ENCODE assay signal across 7 mouse cellular contexts in the genomic region with DNA sequence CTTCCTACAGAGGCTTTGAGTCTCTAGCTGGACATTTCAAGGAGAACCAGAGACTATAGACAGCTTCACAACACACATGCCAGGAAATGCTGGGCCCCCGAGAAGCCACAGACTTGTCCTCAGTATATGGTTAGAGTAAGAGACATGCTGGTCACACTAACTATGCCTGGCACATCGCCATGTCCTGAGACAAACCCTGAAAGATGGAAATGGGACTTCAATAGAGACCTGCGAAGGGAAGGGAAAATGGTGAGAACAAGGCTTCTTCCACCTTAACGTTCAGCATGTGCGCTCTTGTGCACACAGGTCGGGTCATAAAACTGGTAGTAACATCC. TPM values are rescaled to one million over a fixed set of nuclear protein-coding genes. Genes with fewer than 3 reads are reported as not detected.
DNase-seq lines count a peak whose midpoint lies in the region; ATAC-seq and TF ChIP-seq lines count a peak whose summit lies in the region.

No protein-coding gene starts in this region.

- H3K4me3 ChIP-seq in CH12.LX (replicated peaks in 1 of 3; ENCODE audit: low read depth in 2 of 3, low read length in 2 of 3, poor library complexity in 1 of 3), result no peak overlapping the region
- peak overlapping the region; percentile 45 for H3K4me3 ChIP-seq in heart, postnatal 0 days (ENCODE audit: low read depth, low read length)
- peak overlapping the region; percentile 31 for H3K4me3 ChIP-seq in limb, embryonic 14.5 days (replicated peaks; ENCODE audit: low read length)
- H3K4me3 ChIP-seq in neural tube, embryonic 15.5 days (replicated peaks), result peak overlapping the region; percentile 39; the same call in 1 of the 2 replicates

- H3K27me3 ChIP-seq in CH12.LX (replicated peaks), result no peaks in the 10 kb centered on the region
- peaks cover 9% of the 10 kb centered on the region for H3K27me3 ChIP-seq in heart, postnatal 0 days (ENCODE audit: control insufficient read depth, insufficient read depth, low read length)
- no peaks in the 10 kb centered on the region for H3K27me3 ChIP-seq in limb, embryonic 14.5 days (ENCODE audit: control insufficient read depth, insufficient read depth, low read length)
- H3K27me3 ChIP-seq in neural tube, embryonic 15.5 days (replicated peaks), result no peaks in the 10 kb centered on the region

- H3K9ac ChIP-seq in CH12.LX (ENCODE audit: insufficient read depth, low read depth), result no peak overlapping the region
- H3K9ac ChIP-seq in heart, postnatal 0 days (replicated peaks; ENCODE audit: low read depth, low read length), result no peak overlapping the region
- peak overlapping the region; percentile 21; the same call in 1 of the 2 replicates for H3K9ac ChIP-seq in limb, embryonic 14.5 days (ENCODE audit: low read depth, low read length, severe bottlenecking)
- H3K9ac ChIP-seq in neural tube, embryonic 15.5 days (replicated peaks), result no peak overlapping the region; the same call in 1 of the 2 replicates

- H3K27ac ChIP-seq in CH12.LX (ENCODE audit: insufficient read depth, low read depth), result no peak overlapping the region
- H3K27ac ChIP-seq in heart, postnatal 0 days (ENCODE audit: low read depth), result no peak overlapping the region
- no peak overlapping the region for H3K27ac ChIP-seq in limb, embryonic 14.5 days (replicated peaks; ENCODE audit: low read depth, low read length)
- no peak overlapping the region for H3K27ac ChIP-seq in neural tube, embryonic 15.5 days (replicated peaks)

- WGBS in heart, postnatal 0 days, result 54% methylated on average over 6 of the region's 6 CpGs
- 38% methylated on average over 6 of the region's 6 CpGs for WGBS in limb, embryonic 14.5 days
- WGBS in neural tube, embryonic 15.5 days, result 33% methylated on average over 6 of the region's 6 CpGs

- in situ Hi-C loops in CH12.LX (cut with MboI; ENCODE audit: low pct_ligation_motif_present, low pct_unique_long_range_greater_than_20kb, low sequenced_read_pairs), result loop anchor here (25.0 kb wide), 2 partner anchors 317 to 542 kb away; a partner anchor contains a TSS

- peaks cover 4 to 24% of the 10 kb centered on the region in 2 experiments for H3K4me1 ChIP-seq in CH12.LX (ENCODE audit: control insufficient read depth in 1 of 2, insufficient read depth in 2 of 2)
- peaks cover 4% of the 10 kb centered on the region; the same call in 1 of the 2 replicates for H3K4me1 ChIP-seq in heart, postnatal 0 days (ENCODE audit: control insufficient read depth, insufficient read depth)
- peaks cover 10% of the 10 kb centered on the region for H3K4me1 ChIP-seq in limb, embryonic 14.5 days (ENCODE audit: control insufficient read depth, insufficient read depth, low read length)
- H3K4me1 ChIP-seq in neural tube, embryonic 15.5 days, result peaks cover 29% of the 10 kb centered on the region

- no peak for TF ChIP-seq CTCF in CH12.LX (conservative IDR thresholded peaks at IDR 0.05 in 1 of 2, IDR thresholded peaks at IDR 0.05 in 1 of 2; ENCODE audit: low read depth in 2 of 2, low read length in 2 of 2)
- TF ChIP-seq CTCF in heart, postnatal 0 days (IDR thresholded peaks at IDR 0.05; ENCODE audit: low read depth), result no peak

- H3K36me3 ChIP-seq in CH12.LX (replicated peaks in 1 of 2; ENCODE audit: control insufficient read depth in 1 of 2, insufficient read depth in 1 of 2, low read length in 1 of 2), result no peaks in the 10 kb centered on the region
- no peaks in the 10 kb centered on the region for H3K36me3 ChIP-seq in heart, postnatal 0 days (replicated peaks; ENCODE audit: control insufficient read depth, insufficient read depth, low read length)
- H3K36me3 ChIP-seq in limb, embryonic 14.5 days (ENCODE audit: control insufficient read depth, insufficient read depth, low read length), result no peaks in the 10 kb centered on the region
- no peaks in the 10 kb centered on the region for H3K36me3 ChIP-seq in neural tube, embryonic 15.5 days

- dilution Hi-C loops in CH12.LX (cut with MboI; ENCODE audit: extremely low pct_ligation_motif_present, extremely low pct_unique_long_range_greater_than_20kb, low sequenced_read_pairs), result no loop called here

- ATAC-seq in heart, postnatal 0 days (ENCODE audit: insufficient read depth, low read depth), result no peak
- ATAC-seq in limb, embryonic 14.5 days (ENCODE audit: low FRiP score, low read depth), result 0 out of 2 replicates have a peak, but pooled peaks have one; percentile 28
- peak; percentile 26; the same call in 1 of the 2 replicates for ATAC-seq in neural tube, embryonic 15.5 days (ENCODE audit: low FRiP score)
- no peak for ATAC-seq in CD4-positive, CD25-positive, alpha-beta regulatory T cell, adult 4 months

- DNase-seq in 416B (ENCODE audit: low read depth) (peak; percentile 88), CH12.LX (ENCODE audit: extremely low read depth) (no peak)
- DNase-seq in heart, postnatal 0 days (ENCODE audit: low spot score), result no peak
- DNase-seq in limb, embryonic 14.5 days (ENCODE audit: low spot score), result no peak
- DNase-seq in layer of hippocampus, adult 9-11 months, result no peak

- TF ChIP-seq POLR2A in CH12.LX (IDR thresholded peaks at IDR 0.05; ENCODE audit: low read depth, low read length), result no peak
- TF ChIP-seq POLR2A in limb, embryonic 14.5 days (IDR thresholded peaks at IDR 0.05; ENCODE audit: borderline replicate concordance, extremely low read depth, insufficient read depth, insufficient read length), result no peak

- no peak for TF ChIP-seq EP300 in CH12.LX (IDR thresholded peaks at IDR 0.05; ENCODE audit: low read length)
- TF ChIP-seq EP300 in heart, postnatal 0 days (IDR thresholded peaks at IDR 0.05; ENCODE audit: low read depth), result no peak

- H3K9me3 ChIP-seq in CH12.LX (replicated peaks; ENCODE audit: low read length), result no peaks in the 10 kb centered on the region
- H3K9me3 ChIP-seq in heart, postnatal 0 days (replicated peaks; ENCODE audit: control insufficient read depth, low read length), result no peaks in the 10 kb centered on the region
- H3K9me3 ChIP-seq in limb, embryonic 14.5 days (ENCODE audit: control insufficient read depth, low read length), result no peaks in the 10 kb centered on the region
- H3K9me3 ChIP-seq in neural tube, embryonic 15.5 days (replicated peaks), result no peaks in the 10 kb centered on the region

- H3K79me2 ChIP-seq in CH12.LX (replicated peaks; ENCODE audit: control insufficient read depth, extremely low read depth, insufficient read depth, poor library complexity, severe bottlenecking), result no peaks in the 10 kb centered on the region

- peak overlapping the region; percentile 93 for H3K4me2 ChIP-seq in CH12.LX (ENCODE audit: insufficient read depth, low read depth, poor library complexity, severe bottlenecking)
- H3K4me2 ChIP-seq in heart, postnatal 0 days (ENCODE audit: low read depth, low read length), result peak overlapping the region; percentile 84
- peak overlapping the region; percentile 81 for H3K4me2 ChIP-seq in limb, embryonic 14.5 days (replicated peaks; ENCODE audit: low read depth, low read length, severe bottlenecking)
- peak overlapping the region; percentile 81 for H3K4me2 ChIP-seq in neural tube, embryonic 15.5 days

- no peak for TF ChIP-seq RAD21 in CH12.LX (IDR thresholded peaks at IDR 0.05; ENCODE audit: low read depth, low read length)

TF ChIP-seq in CH12.LX, 34 proteins besides CTCF, POLR2A, EP300 and RAD21:
- TF ChIP-seq KAT2A (IDR thresholded peaks at IDR 0.05; ENCODE audit: insufficient replicate concordance, low read length) (no peak), MAFK (IDR thresholded peaks at IDR 0.05; ENCODE audit: insufficient replicate concordance, low read length) (no peak), ZNF384 (IDR thresholded peaks at IDR 0.05; ENCODE audit: low read depth, low read length) (no peak), CHD2 (IDR thresholded peaks at IDR 0.05; ENCODE audit: low read length) (no peak), HCFC1 (IDR thresholded peaks at IDR 0.05; ENCODE audit: low read depth, low read length) (no peak), MAZ (IDR thresholded peaks at IDR 0.05; ENCODE audit: low read depth, low read length) (no peak)

RNA-seq across cellular contexts. Expression of a gene that starts 38.9 kb away (rescaled TPM):
- total RNA-seq in CH12.LX (2012; rRNA removed) (2.1 and 2.4 TPM in 2 replicates), CH12.LX (2014; rRNA removed) (2.1 and 2.5 TPM in 2 replicates)
- 3.3 and 3.6 TPM in 2 replicates for polyA plus RNA-seq in CH12.LX (2012; ENCODE audit: insufficient read length, low read depth)
- total RNA-seq in heart, postnatal 0 days (2014; rRNA removed; ENCODE audit: low replicate concordance), result 6.1 and 11.0 TPM in 2 replicates
- polyA plus RNA-seq in heart, postnatal 0 days (2015; fragmentation: Nextera tagmentation; extraction: Ambion mirVana), result 4.9 and 6.0 TPM in 2 replicates
- polyA plus RNA-seq in limb, embryonic 14.5 days (2012; rRNA removed), result 17.4 and 20.5 TPM in 2 replicates
- polyA plus RNA-seq in limb, embryonic 14.5 days (2014; fragmentation: Nextera tagmentation; extraction: Ambion mirVana), result 28.1 and 30.6 TPM in 2 replicates
- polyA plus RNA-seq in neural tube, embryonic 15.5 days (2015; fragmentation: Nextera tagmentation; extraction: Ambion mirVana), result 108 and 137 TPM in 2 replicates
- polyA plus RNA-seq in CD4-positive, CD25-positive, alpha-beta regulatory T cell, adult 4 months (2017; shearing (Covaris generic)), result 1 to 10 TPM; 3.9 to 4.0 TPM

Comparison
In these comparisons a context has a peak if more than half of its experiments do, and no peak if none do; other contexts are left out.
1. H3K4me3 ChIP-seq: peak in heart, postnatal 0 days (single experiment), limb, embryonic 14.5 days (single experiment) and neural tube, embryonic 15.5 days (single experiment); none in CH12.LX (0 of 3).
2. ATAC-seq: peak in limb, embryonic 14.5 days (single experiment) and neural tube, embryonic 15.5 days (single experiment); none in heart, postnatal 0 days (single experiment) and CD4-positive, CD25-positive, alpha-beta regulatory T cell, adult 4 months (single experiment).
3. Peak in every context shown above with its lines, with median percentiles within 50 percentile points of each other: H3K4me2 ChIP-seq.